Mouse (Mus musculus) liver, embryonic 13.5 days (tissue): ENCODE measurements around the gene Prss56. TPM values are rescaled to one million over a fixed set of nuclear protein-coding genes. Genes with fewer than 3 reads are reported as not detected.

ENCODE experiments used
- polyA plus RNA-seq: library from polyadenylated mRNA; unstranded; fragments of >200 nt; fragmentation: Nextera tagmentation; extraction: Ambion mirVana; gene quantifications from 2 replicates; pipeline ENCODE4 v1.2.1, GENCODE M21; 2015

Gene Prss56
- polyA plus RNA-seq, 1 experiment from 2014 or later = not detected

Other genes starting within 250 kb of the Prss56 start
- not detected in 2 replicates for gene Alppl2, start 93.4 kb upstream of the Prss56 start, polyA plus RNA-seq
- not detected in 2 replicates for gene Alpi, start 81.7 kb upstream of the Prss56 start, polyA plus RNA-seq
- not detected in 2 replicates for gene Akp3, start 58.3 kb upstream of the Prss56 start, polyA plus RNA-seq
- 0.12 TPM in 1 of 2 replicates, not detected in the other for gene Ecel1, start 26.8 kb upstream of the Prss56 start, polyA plus RNA-seq
- 0.13 TPM in 1 of 2 replicates, not detected in the other for gene Chrnd, start 7.3 kb downstream of the Prss56 start, polyA plus RNA-seq
- 0.34 and 0.70 TPM in 2 replicates for gene Chrng, start 21.3 kb downstream of the Prss56 start, polyA plus RNA-seq
- 101 and 109 TPM in 2 replicates for gene Eif4e2, start 30.6 kb downstream of the Prss56 start, polyA plus RNA-seq
- 0.07 TPM in 1 of 2 replicates, not detected in the other for gene Efhd1, start 81.0 kb downstream of the Prss56 start, polyA plus RNA-seq
- 18.7 and 21.2 TPM in 2 replicates for gene Gigyf2, start 143.7 kb downstream of the Prss56 start, polyA plus RNA-seq
- 0.32 and 0.35 TPM in 2 replicates for gene Kcnj13, start 211.4 kb downstream of the Prss56 start, polyA plus RNA-seq